Mouse (Mus musculus) CD4-positive, CD25-positive, alpha-beta regulatory T cell, adult 4 months (primary cell): Measurements from ENCODE around the gene Gm10376. TPM values are rescaled to one million over a fixed set of nuclear protein-coding genes. Genes with fewer than 3 reads are reported as not detected.
"Not testable (repeated sequence)": the region's sequence is repeated elsewhere in the genome, so short reads cannot be mapped to it uniquely, and the experiment has no call there.

Source experiments
- ATAC-seq: one replicate; pipeline ENCODE4 v1.8.0; 2017
- polyA plus RNA-seq, 2 experiments: library from polyadenylated mRNA; unstranded; fragments of 100-300 nt; shearing (Covaris generic); gene quantifications; one replicate each; pipeline ENCODE4 v1.2.1; 2017

Gene Gm10376
- polyA plus RNA-seq, result not detected

GRCm38 (mm10) chr14:43015528-43015927 is at the start of gene Gm10376:
Gene Gm10376, minus strand, starts transcription at chr14:43015628.
- not testable (repeated sequence) for ATAC-seq

DNA sequence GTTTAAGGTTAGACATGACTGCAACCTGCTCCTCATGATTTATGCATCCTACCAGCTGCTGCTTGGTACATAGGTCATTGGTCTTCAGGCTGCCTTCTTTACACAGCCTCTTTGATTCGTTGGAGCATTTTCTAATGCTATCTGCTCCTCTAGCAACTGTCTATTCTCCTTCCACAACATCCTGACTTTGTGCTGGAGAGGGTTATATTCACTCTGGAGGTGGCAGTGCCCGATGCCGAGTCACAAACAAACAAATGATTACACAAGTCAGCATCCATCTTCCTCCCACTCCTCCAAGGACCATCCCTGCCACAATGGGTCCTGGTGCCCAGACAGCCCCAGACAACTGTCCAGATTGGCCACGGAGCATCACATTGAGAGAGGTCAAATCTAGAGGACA is 44.8 kb upstream of the Gm10376 start:
- ATAC-seq, result not testable (repeated sequence)

DNA sequence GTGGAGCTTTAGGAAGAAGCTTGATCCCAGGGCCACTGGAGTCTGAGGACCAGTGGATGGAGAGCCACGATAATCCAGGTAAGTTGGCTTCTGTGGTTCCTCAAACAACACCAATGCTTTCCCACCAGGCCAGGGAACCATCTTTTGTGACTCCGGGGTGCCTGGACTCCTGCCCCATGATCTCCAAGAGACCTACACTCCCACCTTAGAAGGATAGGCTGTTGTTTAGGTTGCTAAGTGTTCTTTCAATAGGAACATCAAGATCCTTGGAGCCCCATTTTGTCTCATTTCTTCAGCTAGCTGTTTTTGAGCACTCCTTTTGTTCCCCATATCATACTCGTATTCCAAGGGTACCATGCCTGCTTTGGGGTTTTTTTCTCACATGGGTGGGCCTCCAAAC is 42.6 kb upstream of the Gm10376 start:
- not testable (repeated sequence) for ATAC-seq

DNA sequence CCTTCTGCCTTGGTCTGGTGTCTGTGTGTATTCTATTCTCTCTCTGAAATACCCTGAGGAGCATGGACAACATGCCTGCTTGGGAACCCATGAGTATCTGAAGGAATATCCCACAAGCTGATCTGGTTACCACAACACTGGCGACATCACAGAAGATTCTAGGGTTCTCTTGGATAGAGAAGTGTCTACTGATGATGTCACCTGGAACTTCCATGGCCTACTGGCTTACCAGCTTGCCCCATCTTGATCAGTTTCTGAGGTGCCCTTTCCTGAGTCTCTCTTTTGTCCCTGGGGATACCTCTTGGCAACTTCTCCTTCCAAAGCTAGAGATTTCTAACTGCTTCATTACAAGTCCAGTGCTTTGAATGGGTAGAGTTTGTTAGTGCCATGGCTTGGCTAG is 21.9 kb downstream of the Gm10376 start, which contains the start of gene Gm8082:
Gm8082 (minus strand) TSS at position 101 of the 400 bp plus-strand sequence.
- not testable (repeated sequence) for ATAC-seq

Other genes with a start within 250 kb of the Gm10376 start
- gene Gm3015, start 246.8 kb downstream of the Gm10376 start, polyA plus RNA-seq, result not detected
- gene Gm10377, start 217.6 kb downstream of the Gm10376 start, polyA plus RNA-seq, result not detected
- not detected for gene Gm21977, start 162.2 kb downstream of the Gm10376 start, polyA plus RNA-seq
- gene Gm8082, start 22.0 kb downstream of the Gm10376 start, polyA plus RNA-seq, result not detected
- gene Gm8094, start 61.0 kb upstream of the Gm10376 start, polyA plus RNA-seq, result under 1 TPM in 1 of 2 experiments, not detected in 1; 0.24 TPM
- gene Gm8104, start 85.0 kb upstream of the Gm10376 start, polyA plus RNA-seq, result not detected
- not detected for gene Gm7233, start 164.2 kb upstream of the Gm10376 start, polyA plus RNA-seq
- not detected for gene Gm8122, start 219.7 kb upstream of the Gm10376 start, polyA plus RNA-seq
- gene Gm8126, start 243.0 kb upstream of the Gm10376 start, polyA plus RNA-seq, result not detected